8 mouse cellular contexts compared by ENCODE assay signal in the genomic region with DNA sequence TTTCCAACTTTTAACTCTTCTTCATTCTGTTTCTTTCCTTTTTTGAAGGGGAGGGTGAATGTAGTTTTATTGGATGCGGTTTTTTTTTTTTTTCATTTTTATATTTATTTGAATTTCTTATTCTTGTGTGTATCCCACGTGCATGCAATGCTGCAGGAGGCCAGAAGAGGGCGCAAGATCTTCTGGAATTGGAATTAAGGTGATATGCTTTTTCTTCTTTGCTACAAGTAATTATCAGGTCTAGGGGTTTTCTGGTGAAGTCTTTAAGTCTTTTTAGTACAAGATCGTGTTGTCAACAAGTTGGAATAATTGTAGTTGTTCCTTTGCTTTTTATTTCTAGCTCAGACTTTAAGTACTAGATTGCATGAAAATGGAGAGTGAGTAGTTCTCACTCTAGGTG. TPM values are rescaled to one million over a fixed set of nuclear protein-coding genes. Genes with fewer than 3 reads are reported as not detected.
DNase-seq lines count a peak whose midpoint lies in the region; ATAC-seq and TF ChIP-seq lines count a peak whose summit lies in the region.

No protein-coding gene starts in this region.

- 23% methylated on average over 4 of the region's 4 CpGs for WGBS in forebrain, postnatal 0 days
- WGBS in forebrain, embryonic 12.5 days = 24% methylated on average over 4 of the region's 4 CpGs
- 27% methylated on average over 4 of the region's 4 CpGs for WGBS in midbrain, embryonic 11.5 days
- 26% methylated on average over 4 of the region's 4 CpGs for WGBS in midbrain, embryonic 16.5 days
- WGBS in hindbrain, embryonic 10.5 days = 25% methylated on average over 4 of the region's 4 CpGs

- intact Hi-C loops in gastrocnemius, postnatal 14 days (cut with DNase I; ENCODE audit: low total_unique reads) = loop anchor here (10.0 kb wide), 1 partner anchor 117 kb away; no protein-coding TSS in a partner anchor

- peak; percentile 66 for DNase-seq in forebrain, postnatal 0 days
- DNase-seq in midbrain, embryonic 11.5 days (ENCODE audit: low spot score, missing footprints) = peak; percentile 56
- DNase-seq in MEL-GATA-1-ER (ENCODE audit: extremely low read depth, low read depth) = peak; percentile 36
- DNase-seq in gastrocnemius, postnatal 14 days = peak; percentile 19
- DNase-seq in hindbrain, embryonic 10.5 days (ENCODE audit: low spot score) = no peak

- no peak overlapping the region for H3K4me3 ChIP-seq in forebrain, postnatal 0 days (ENCODE audit: low read depth, low read length)
- H3K4me3 ChIP-seq in forebrain, embryonic 12.5 days (replicated peaks) = no peak overlapping the region
- H3K4me3 ChIP-seq in midbrain, embryonic 11.5 days (ENCODE audit: low read depth, low read length) = no peak overlapping the region
- no peak overlapping the region for H3K4me3 ChIP-seq in midbrain, embryonic 16.5 days (ENCODE audit: low read depth, low read length)
- H3K4me3 ChIP-seq in hindbrain, embryonic 10.5 days = no peak overlapping the region

- no peak overlapping the region for H3K9ac ChIP-seq in forebrain, postnatal 0 days
- H3K9ac ChIP-seq in forebrain, embryonic 12.5 days = no peak overlapping the region
- no peak overlapping the region for H3K9ac ChIP-seq in midbrain, embryonic 11.5 days (ENCODE audit: low read length)
- no peak overlapping the region for H3K9ac ChIP-seq in midbrain, embryonic 16.5 days (ENCODE audit: low read depth, low read length)

- H3K4me1 ChIP-seq in forebrain, postnatal 0 days (ENCODE audit: insufficient read depth) = no peaks in the 10 kb centered on the region
- 0 out of 2 replicates have a peak, but pooled peaks cover 3% of the 10 kb centered on the region for H3K4me1 ChIP-seq in forebrain, embryonic 12.5 days
- H3K4me1 ChIP-seq in midbrain, embryonic 11.5 days (ENCODE audit: control insufficient read depth, insufficient read depth, low read length) = no peaks in the 10 kb centered on the region; the same call in 1 of the 2 replicates
- peaks cover 10% of the 10 kb centered on the region for H3K4me1 ChIP-seq in midbrain, embryonic 16.5 days (ENCODE audit: control insufficient read depth, insufficient read depth, low read length)
- H3K4me1 ChIP-seq in hindbrain, embryonic 10.5 days (replicated peaks) = peaks cover 12% of the 10 kb centered on the region

- no peaks in the 10 kb centered on the region for H3K36me3 ChIP-seq in forebrain, postnatal 0 days (ENCODE audit: insufficient read depth)
- H3K36me3 ChIP-seq in forebrain, embryonic 12.5 days (replicated peaks) = no peaks in the 10 kb centered on the region
- H3K36me3 ChIP-seq in midbrain, embryonic 11.5 days (ENCODE audit: control insufficient read depth, insufficient read depth, low read length) = no peaks in the 10 kb centered on the region
- H3K36me3 ChIP-seq in midbrain, embryonic 16.5 days (ENCODE audit: control insufficient read depth, insufficient read depth, low read length) = no peaks in the 10 kb centered on the region
- H3K36me3 ChIP-seq in hindbrain, embryonic 10.5 days = no peaks in the 10 kb centered on the region

- peak; percentile 63 for TF ChIP-seq CTCF in forebrain, postnatal 0 days (IDR thresholded peaks at IDR 0.05; ENCODE audit: low read depth)

- H3K4me2 ChIP-seq in forebrain, postnatal 0 days (ENCODE audit: low read depth) = no peak overlapping the region
- H3K4me2 ChIP-seq in forebrain, embryonic 12.5 days = no peak overlapping the region
- no peak overlapping the region for H3K4me2 ChIP-seq in midbrain, embryonic 11.5 days
- H3K4me2 ChIP-seq in midbrain, embryonic 16.5 days (ENCODE audit: low read length) = no peak overlapping the region

- no peaks in the 10 kb centered on the region for H3K9me3 ChIP-seq in forebrain, postnatal 0 days (ENCODE audit: low read length)
- H3K9me3 ChIP-seq in forebrain, embryonic 12.5 days = no peaks in the 10 kb centered on the region
- no peaks in the 10 kb centered on the region for H3K9me3 ChIP-seq in midbrain, embryonic 11.5 days (ENCODE audit: control insufficient read depth, low read length)
- no peaks in the 10 kb centered on the region for H3K9me3 ChIP-seq in midbrain, embryonic 16.5 days (replicated peaks; ENCODE audit: control insufficient read depth, low read length, poor library complexity, severe bottlenecking)
- H3K9me3 ChIP-seq in hindbrain, embryonic 10.5 days = no peaks in the 10 kb centered on the region

- H3K27me3 ChIP-seq in forebrain, postnatal 0 days (ENCODE audit: insufficient read depth, low read length) = no peaks in the 10 kb centered on the region
- no peaks in the 10 kb centered on the region for H3K27me3 ChIP-seq in forebrain, embryonic 12.5 days
- no peaks in the 10 kb centered on the region for H3K27me3 ChIP-seq in midbrain, embryonic 11.5 days (ENCODE audit: control insufficient read depth, insufficient read depth, low read length)
- no peaks in the 10 kb centered on the region for H3K27me3 ChIP-seq in midbrain, embryonic 16.5 days (ENCODE audit: control insufficient read depth, insufficient read depth, low read depth, low read length)
- no peaks in the 10 kb centered on the region for H3K27me3 ChIP-seq in hindbrain, embryonic 10.5 days (ENCODE audit: insufficient read depth, poor library complexity, severe bottlenecking)

- H3K27ac ChIP-seq in forebrain, postnatal 0 days (ENCODE audit: low read depth, low read length) = no peak overlapping the region
- no peak overlapping the region for H3K27ac ChIP-seq in forebrain, embryonic 12.5 days
- no peak overlapping the region for H3K27ac ChIP-seq in midbrain, embryonic 11.5 days (ENCODE audit: low read depth, low read length)
- no peak overlapping the region for H3K27ac ChIP-seq in midbrain, embryonic 16.5 days (ENCODE audit: low read length)
- no peak overlapping the region for H3K27ac ChIP-seq in hindbrain, embryonic 10.5 days

- ATAC-seq in forebrain, postnatal 0 days = no peak
- no peak for ATAC-seq in forebrain, embryonic 12.5 days (ENCODE audit: low FRiP score)
- ATAC-seq in midbrain, embryonic 11.5 days (ENCODE audit: low FRiP score) = no peak
- ATAC-seq in midbrain, embryonic 16.5 days = no peak
- peak; percentile 70 for ATAC-seq in megakaryocyte progenitor cell, adult 5-6 weeks (replicated peaks; ENCODE audit: poor library complexity)

RNA-seq across cellular contexts. Expression of a gene that starts 39.9 kb away (rescaled TPM):
- 265 and 306 TPM in 2 replicates for total RNA-seq in forebrain, postnatal 0 days (2014; rRNA removed)
- polyA plus RNA-seq in forebrain, postnatal 0 days (2015; fragmentation: Nextera tagmentation; extraction: Ambion mirVana) = 316 and 331 TPM in 2 replicates
- 476 and 480 TPM in 2 replicates for polyA plus RNA-seq in forebrain, embryonic 12.5 days (2016; fragmentation: Nextera tagmentation; extraction: Ambion mirVana)
- polyA plus RNA-seq in midbrain, embryonic 11.5 days (2014; fragmentation: Nextera tagmentation; extraction: Ambion mirVana) = 547 and 588 TPM in 2 replicates
- 270 and 283 TPM in 2 replicates for polyA plus RNA-seq in midbrain, embryonic 16.5 days (2015; fragmentation: Nextera tagmentation; extraction: Ambion mirVana)
- 100 to 1,000 TPM; 304 to 369 TPM for total RNA-seq in gastrocnemius, postnatal 14 days (2021)
- 1,237 and 1,242 TPM in 2 replicates for total RNA-seq in megakaryocyte progenitor cell, adult 5-6 weeks (2015)
- 2,350 and 2,917 TPM in 2 replicates for total RNA-seq in megakaryocyte progenitor cell, adult 5-6 weeks (2017)
- 346 and 483 TPM in 2 replicates for polyA plus RNA-seq in hindbrain, embryonic 10.5 days (2016; fragmentation: Nextera tagmentation; extraction: Ambion mirVana)
